In the genomic region with DNA sequence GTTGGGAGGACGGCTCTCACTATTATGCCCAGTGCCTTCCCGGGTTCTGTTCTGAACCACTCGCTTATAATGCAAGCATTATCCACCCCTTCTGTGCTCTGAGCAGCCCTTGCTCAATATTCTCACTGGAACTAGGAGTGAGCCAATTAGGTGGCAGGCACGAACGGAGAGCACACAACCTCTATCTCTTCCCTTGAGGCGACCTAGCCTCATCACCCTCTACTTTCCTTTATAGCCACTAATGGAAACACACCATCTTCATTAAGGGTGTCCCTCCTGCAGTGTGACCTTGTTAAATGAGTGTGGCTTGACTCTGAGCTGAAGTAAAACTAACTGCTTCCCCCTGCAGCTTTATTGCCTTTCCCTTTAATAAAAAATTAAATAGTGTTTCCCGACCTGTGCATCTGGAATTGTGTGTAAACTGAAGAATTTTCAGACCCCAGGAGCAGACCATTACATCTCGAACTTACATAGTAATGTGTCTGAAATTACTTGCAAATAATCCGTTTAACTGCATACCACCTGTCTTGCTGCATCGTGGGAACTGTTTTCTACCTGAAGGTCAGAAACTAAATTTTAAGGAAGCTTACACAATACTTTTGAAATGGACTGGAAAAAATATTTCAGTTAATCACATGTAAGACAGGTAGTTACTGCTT, we compare ENCODE assay signal across 25 mouse cellular contexts. TPM values are rescaled to one million over a fixed set of nuclear protein-coding genes. Genes with fewer than 3 reads are reported as not detected.
DNase-seq lines count a peak whose midpoint lies in the region; ATAC-seq lines count a peak whose summit lies in the region.
"Had no signal": no experiment of that assay in that cellular context is flagged by ENCODE, and none has a peak within 500 bp of the region (broad histone marks: within the 10 kb centered on the region; RNA-seq: fewer than 3 reads in every experiment).

No protein-coding gene starts in this region.

- H3K9ac ChIP-seq in hindbrain, embryonic 13.5 days, result no peak overlapping the region
- no peak overlapping the region for H3K9ac ChIP-seq in hindbrain, embryonic 12.5 days
- no peak overlapping the region for H3K9ac ChIP-seq in midbrain, embryonic 16.5 days (ENCODE audit: low read depth, low read length)
- H3K9ac ChIP-seq in midbrain, embryonic 14.5 days (replicated peaks; ENCODE audit: low read length), result no peak overlapping the region
- H3K9ac ChIP-seq in limb, embryonic 13.5 days, result no peak overlapping the region
- H3K9ac ChIP-seq: lung, embryonic 15.5 days had no signal

- H3K27me3 ChIP-seq in hindbrain, embryonic 13.5 days, result no peaks in the 10 kb centered on the region
- no peaks in the 10 kb centered on the region for H3K27me3 ChIP-seq in hindbrain, embryonic 12.5 days
- H3K27me3 ChIP-seq in midbrain, embryonic 16.5 days (ENCODE audit: control insufficient read depth, insufficient read depth, low read depth, low read length), result no peaks in the 10 kb centered on the region
- no peaks in the 10 kb centered on the region for H3K27me3 ChIP-seq in midbrain, embryonic 14.5 days (ENCODE audit: control insufficient read depth, insufficient read depth, low read length)
- H3K27me3 ChIP-seq in limb, embryonic 13.5 days, result no peaks in the 10 kb centered on the region; the same call in 1 of the 2 replicates
- H3K27me3 ChIP-seq: lung, embryonic 15.5 days had no signal

- H3K4me2 ChIP-seq in hindbrain, embryonic 13.5 days, result no peak overlapping the region
- H3K4me2 ChIP-seq in hindbrain, embryonic 12.5 days (replicated peaks), result no peak overlapping the region
- no peak overlapping the region for H3K4me2 ChIP-seq in midbrain, embryonic 16.5 days (ENCODE audit: low read length)
- H3K4me2 ChIP-seq in midbrain, embryonic 14.5 days (ENCODE audit: low read length), result no peak overlapping the region
- H3K4me2 ChIP-seq in limb, embryonic 13.5 days (replicated peaks), result no peak overlapping the region
- H3K4me2 ChIP-seq: liver, embryonic 11.5 days; lung, embryonic 15.5 days had no signal

- 74% methylated on average over 10 of the region's 10 CpGs for WGBS in hindbrain, embryonic 13.5 days
- 69% methylated on average over 10 of the region's 10 CpGs for WGBS in hindbrain, embryonic 12.5 days
- WGBS in midbrain, embryonic 16.5 days, result 68% methylated on average over 10 of the region's 10 CpGs
- WGBS in midbrain, embryonic 14.5 days, result 77% methylated on average over 10 of the region's 10 CpGs
- 18% methylated on average over 10 of the region's 10 CpGs for WGBS in limb, embryonic 13.5 days

- 0 out of 2 replicates have a peak, but pooled peaks have one; percentile 46 for ATAC-seq in hindbrain, embryonic 13.5 days (ENCODE audit: low FRiP score)
- ATAC-seq in hindbrain, embryonic 12.5 days (ENCODE audit: low FRiP score), result no peak
- ATAC-seq in midbrain, embryonic 16.5 days, result peak; percentile 59; the same call in 1 of the 2 replicates
- no peak for ATAC-seq in midbrain, embryonic 14.5 days (ENCODE audit: low FRiP score, low TSS enrichment)
- peak; percentile 28; the same call in 1 of the 2 replicates for ATAC-seq in limb, embryonic 13.5 days (ENCODE audit: low FRiP score, low read depth)
- ATAC-seq: CD4-positive, CD25-positive, alpha-beta regulatory T cell, adult 4 months; forebrain, embryonic 14.5 days; intestine, postnatal 0 days had no signal

- peaks cover 16% of the 10 kb centered on the region for H3K4me1 ChIP-seq in hindbrain, embryonic 13.5 days (replicated peaks)
- H3K4me1 ChIP-seq in hindbrain, embryonic 12.5 days, result peaks cover 3% of the 10 kb centered on the region; the same call in 1 of the 2 replicates
- 0 out of 2 replicates have a peak, but pooled peaks cover 1% of the 10 kb centered on the region for H3K4me1 ChIP-seq in midbrain, embryonic 16.5 days (ENCODE audit: control insufficient read depth, insufficient read depth, low read length)
- peaks cover 3% of the 10 kb centered on the region; the same call in 1 of the 2 replicates for H3K4me1 ChIP-seq in midbrain, embryonic 14.5 days (ENCODE audit: control insufficient read depth, insufficient read depth, low read length)
- peaks cover 13% of the 10 kb centered on the region for H3K4me1 ChIP-seq in limb, embryonic 13.5 days
- H3K4me1 ChIP-seq: lung, embryonic 15.5 days; midbrain, embryonic 10.5 days had no signal

- no peak overlapping the region for H3K4me3 ChIP-seq in hindbrain, embryonic 13.5 days
- no peak overlapping the region for H3K4me3 ChIP-seq in hindbrain, embryonic 12.5 days
- no peak overlapping the region for H3K4me3 ChIP-seq in midbrain, embryonic 16.5 days (ENCODE audit: low read depth, low read length)
- H3K4me3 ChIP-seq in midbrain, embryonic 14.5 days (replicated peaks; ENCODE audit: low read depth, low read length), result no peak overlapping the region
- H3K4me3 ChIP-seq in limb, embryonic 13.5 days, result no peak overlapping the region
- H3K4me3 ChIP-seq: gastrocnemius, adult 2 months; lung, embryonic 15.5 days; midbrain, embryonic 10.5 days; myocyte had no signal

- peak overlapping the region; percentile 5; the same call in 1 of the 2 replicates for H3K27ac ChIP-seq in hindbrain, embryonic 13.5 days
- no peak overlapping the region for H3K27ac ChIP-seq in hindbrain, embryonic 12.5 days
- H3K27ac ChIP-seq in midbrain, embryonic 16.5 days (ENCODE audit: low read length), result no peak overlapping the region
- no peak overlapping the region for H3K27ac ChIP-seq in midbrain, embryonic 14.5 days (replicated peaks; ENCODE audit: low read depth, low read length)
- H3K27ac ChIP-seq in limb, embryonic 13.5 days, result no peak overlapping the region
- H3K27ac ChIP-seq: gastrocnemius, adult 2 months; lung, embryonic 15.5 days; midbrain, embryonic 10.5 days had no signal

- H3K9me3 ChIP-seq in hindbrain, embryonic 13.5 days, result no peaks in the 10 kb centered on the region
- no peaks in the 10 kb centered on the region for H3K9me3 ChIP-seq in hindbrain, embryonic 12.5 days (replicated peaks)
- H3K9me3 ChIP-seq in midbrain, embryonic 16.5 days (replicated peaks; ENCODE audit: control insufficient read depth, low read length, poor library complexity, severe bottlenecking), result no peaks in the 10 kb centered on the region
- no peaks in the 10 kb centered on the region; the same call in 1 of the 2 replicates for H3K9me3 ChIP-seq in midbrain, embryonic 14.5 days (ENCODE audit: control insufficient read depth, low read length)
- no peaks in the 10 kb centered on the region for H3K9me3 ChIP-seq in limb, embryonic 13.5 days
- H3K9me3 ChIP-seq: lung, embryonic 15.5 days; midbrain, embryonic 10.5 days had no signal

- no peaks in the 10 kb centered on the region for H3K36me3 ChIP-seq in hindbrain, embryonic 13.5 days
- H3K36me3 ChIP-seq in hindbrain, embryonic 12.5 days, result no peaks in the 10 kb centered on the region
- H3K36me3 ChIP-seq in midbrain, embryonic 16.5 days (ENCODE audit: control insufficient read depth, insufficient read depth, low read length), result no peaks in the 10 kb centered on the region
- H3K36me3 ChIP-seq in midbrain, embryonic 14.5 days (ENCODE audit: control insufficient read depth, insufficient read depth, low read length), result no peaks in the 10 kb centered on the region
- no peaks in the 10 kb centered on the region for H3K36me3 ChIP-seq in limb, embryonic 13.5 days
- H3K36me3 ChIP-seq: lung, embryonic 15.5 days; midbrain, embryonic 10.5 days had no signal

- DNase-seq in midbrain, embryonic 14.5 days, result no peak
- DNase-seq in spleen, adult 12 weeks (ENCODE audit: low spot score), result no peak
- DNase-seq in cerebellum, adult 11 months, result no peak
- DNase-seq: adrenal gland, postnatal 25 days; cerebellum, adult 8-10 months; cerebellum, postnatal 25 days; gastrocnemius, adult 2 months; gastrocnemius, postnatal 36 days; heart, postnatal 14 days; kidney, adult 9 months; kidney, postnatal 10 days; layer of hippocampus, postnatal 36 days; left cerebral cortex, postnatal 4 days; thymus, postnatal 4 days had no signal

RNA-seq across cellular contexts. Expression of gene Rnf150, which starts 26.0 kb away (rescaled TPM):
- polyA plus RNA-seq in hindbrain, embryonic 13.5 days (2015; fragmentation: Nextera tagmentation; extraction: Ambion mirVana), result 2.5 and 2.7 TPM in 2 replicates
- 2.4 and 2.5 TPM in 2 replicates for polyA plus RNA-seq in hindbrain, embryonic 12.5 days (2016; fragmentation: Nextera tagmentation; extraction: Ambion mirVana)
- polyA plus RNA-seq in midbrain, embryonic 16.5 days (2015; fragmentation: Nextera tagmentation; extraction: Ambion mirVana), result 2.1 and 2.3 TPM in 2 replicates
- polyA plus RNA-seq in midbrain, embryonic 14.5 days (2014; fragmentation: Nextera tagmentation; extraction: Ambion mirVana), result 2.4 and 3.3 TPM in 2 replicates
- polyA plus RNA-seq in limb, embryonic 13.5 days (2015; fragmentation: Nextera tagmentation; extraction: Ambion mirVana), result 2.1 and 2.4 TPM in 2 replicates
- polyA plus RNA-seq: CD4-positive, CD25-positive, alpha-beta regulatory T cell, adult 4 months had no signal

Comparison
In these comparisons a context has a peak if more than half of its experiments do, and no peak if none do; other contexts are left out.
1. ATAC-seq: peak in hindbrain, embryonic 13.5 days (single experiment), midbrain, embryonic 16.5 days (single experiment) and limb, embryonic 13.5 days (single experiment); none in hindbrain, embryonic 12.5 days (single experiment) and midbrain, embryonic 14.5 days (single experiment).